Mouse (Mus musculus): ENCODE data around the gene A630001G21Rik. TPM values are rescaled to one million over a fixed set of nuclear protein-coding genes. Genes with fewer than 3 reads are reported as not detected.

Gene A630001G21Rik
- polyA plus RNA-seq, 1 experiment from 2014 or later, result 1.8 TPM

GRCm38 (mm10) chr1:85761665-85762064, 16.8 kb downstream of the A630001G21Rik start:
- ATAC-seq (ENCODE audit: low FRiP score, low TSS enrichment), result no peak
- no peaks in the 10 kb centered on the region for H3K36me3 ChIP-seq (ENCODE audit: control insufficient read depth, insufficient read depth, low read length)

GRCm38 (mm10) chr1:85758969-85759293, 19.5 kb downstream of the A630001G21Rik start:
- peak; percentile 21; the same call in 1 of the 2 replicates for ATAC-seq (ENCODE audit: low FRiP score, low TSS enrichment)
- 23% methylated on average over 1 of the region's 1 CpGs for WGBS

More at GRCm38 (mm10) chr1:85761665-85762064, 16.8 kb downstream of the A630001G21Rik start:
- no peak overlapping the region for H3K9ac ChIP-seq (ENCODE audit: low read depth, low read length)
- no peak overlapping the region for H3K4me3 ChIP-seq (ENCODE audit: low read length)
- H3K4me2 ChIP-seq (replicated peaks; ENCODE audit: low read depth, low read length), result no peak overlapping the region
- 83% methylated on average over 4 of the region's 4 CpGs for WGBS
- H3K27ac ChIP-seq (ENCODE audit: low read depth, low read length), result no peak overlapping the region
- no peaks in the 10 kb centered on the region for H3K27me3 ChIP-seq (ENCODE audit: control insufficient read depth, insufficient read depth, low read length)
- no peaks in the 10 kb centered on the region for H3K9me3 ChIP-seq (ENCODE audit: control insufficient read depth, low read length)
- H3K4me1 ChIP-seq (ENCODE audit: control insufficient read depth, insufficient read depth, low read length), result no peaks in the 10 kb centered on the region

GRCm38 (mm10) chr1:85758231-85758968, 20.0 kb downstream of the A630001G21Rik start:
- peak; percentile 91 for ATAC-seq (ENCODE audit: low FRiP score, low TSS enrichment)
- H3K4me2 ChIP-seq (replicated peaks; ENCODE audit: low read depth, low read length), result no peak overlapping the region
- H3K36me3 ChIP-seq (ENCODE audit: control insufficient read depth, insufficient read depth, low read length), result no peaks in the 10 kb centered on the region
- no peaks in the 10 kb centered on the region for H3K9me3 ChIP-seq (ENCODE audit: control insufficient read depth, low read length)
- no peak overlapping the region for H3K9ac ChIP-seq (ENCODE audit: low read depth, low read length)
- H3K27ac ChIP-seq (ENCODE audit: low read depth, low read length), result peak overlapping the region; percentile 59; the same call in 1 of the 2 replicates
- 30% methylated on average over 14 of the region's 14 CpGs for WGBS
- H3K27me3 ChIP-seq (ENCODE audit: control insufficient read depth, insufficient read depth, low read length), result no peaks in the 10 kb centered on the region
- no peak overlapping the region for H3K4me3 ChIP-seq (ENCODE audit: low read length)
- no peaks in the 10 kb centered on the region for H3K4me1 ChIP-seq (ENCODE audit: control insufficient read depth, insufficient read depth, low read length)

More at GRCm38 (mm10) chr1:85758969-85759293, 19.5 kb downstream of the A630001G21Rik start:
- Histone ChIP-seq H3K4me3 (ENCODE audit: low read length) (no peak overlapping the region), H3K27me3 (ENCODE audit: control insufficient read depth, insufficient read depth, low read length) (no peaks in the 10 kb centered on the region), H3K36me3 (ENCODE audit: control insufficient read depth, insufficient read depth, low read length) (no peaks in the 10 kb centered on the region), H3K9me3 (ENCODE audit: control insufficient read depth, low read length) (no peaks in the 10 kb centered on the region), H3K4me2 (replicated peaks; ENCODE audit: low read depth, low read length) (no peak overlapping the region), H3K4me1 (ENCODE audit: control insufficient read depth, insufficient read depth, low read length) (no peaks in the 10 kb centered on the region), H3K9ac (ENCODE audit: low read depth, low read length) (no peak overlapping the region), H3K27ac (ENCODE audit: low read depth, low read length) (peak overlapping the region; percentile 59; the same call in 1 of the 2 replicates)

GRCm38 (mm10) chr1:85757531-85758230, 20.8 kb downstream of the A630001G21Rik start:
- Histone ChIP-seq H3K27me3 (ENCODE audit: control insufficient read depth, insufficient read depth, low read length) (no peaks in the 10 kb centered on the region), H3K4me1 (ENCODE audit: control insufficient read depth, insufficient read depth, low read length) (no peaks in the 10 kb centered on the region), H3K36me3 (ENCODE audit: control insufficient read depth, insufficient read depth, low read length) (no peaks in the 10 kb centered on the region), H3K4me2 (replicated peaks; ENCODE audit: low read depth, low read length) (no peak overlapping the region), H3K9ac (ENCODE audit: low read depth, low read length) (no peak overlapping the region), H3K9me3 (ENCODE audit: control insufficient read depth, low read length) (no peaks in the 10 kb centered on the region), H3K27ac (ENCODE audit: low read depth, low read length) (no peak overlapping the region), H3K4me3 (ENCODE audit: low read length) (no peak overlapping the region)
- 64% methylated on average over 6 of the region's 6 CpGs for WGBS
- no peak for ATAC-seq (ENCODE audit: low FRiP score, low TSS enrichment)

- WGBS, result 86% methylated on average over 11 of the region's 11 CpGs
- Histone ChIP-seq H3K4me3 (ENCODE audit: low read length) (no peak overlapping the region), H3K9me3 (ENCODE audit: control insufficient read depth, low read length) (no peaks in the 10 kb centered on the region), H3K27me3 (ENCODE audit: control insufficient read depth, insufficient read depth, low read length) (no peaks in the 10 kb centered on the region), H3K4me2 (replicated peaks; ENCODE audit: low read depth, low read length) (no peak overlapping the region), H3K9ac (ENCODE audit: low read depth, low read length) (no peak overlapping the region), H3K27ac (ENCODE audit: low read depth, low read length) (no peak overlapping the region), H3K36me3 (ENCODE audit: control insufficient read depth, insufficient read depth, low read length) (no peaks in the 10 kb centered on the region), H3K4me1 (ENCODE audit: control insufficient read depth, insufficient read depth, low read length) (no peaks in the 10 kb centered on the region)
- 0 out of 2 replicates have a peak, but pooled peaks have one; percentile 26 for ATAC-seq (ENCODE audit: low FRiP score, low TSS enrichment)
These were observed 26.3 kb downstream of the A630001G21Rik start for GRCm38 (mm10) chr1:85751932-85752680.

GRCm38 (mm10) chr1:85751494-85751893, 26.9 kb downstream of the A630001G21Rik start:
- no peaks in the 10 kb centered on the region for H3K36me3 ChIP-seq (ENCODE audit: control insufficient read depth, insufficient read depth, low read length)
- H3K4me2 ChIP-seq (replicated peaks; ENCODE audit: low read depth, low read length), result no peak overlapping the region
- WGBS, result 39% methylated on average over 6 of the region's 6 CpGs
- no peaks in the 10 kb centered on the region for H3K27me3 ChIP-seq (ENCODE audit: control insufficient read depth, insufficient read depth, low read length)
- H3K4me3 ChIP-seq (ENCODE audit: low read length), result no peak overlapping the region
- no peak overlapping the region for H3K9ac ChIP-seq (ENCODE audit: low read depth, low read length)
- H3K9me3 ChIP-seq (ENCODE audit: control insufficient read depth, low read length), result no peaks in the 10 kb centered on the region
- ATAC-seq (ENCODE audit: low FRiP score, low TSS enrichment), result peak; percentile 74
- H3K4me1 ChIP-seq (ENCODE audit: control insufficient read depth, insufficient read depth, low read length), result no peaks in the 10 kb centered on the region
- H3K27ac ChIP-seq (ENCODE audit: low read depth, low read length), result no peak overlapping the region

GRCm38 (mm10) chr1:85750650-85751049, 27.8 kb downstream of the A630001G21Rik start:
- H3K9me3 ChIP-seq (ENCODE audit: control insufficient read depth, low read length), result no peaks in the 10 kb centered on the region
- H3K4me3 ChIP-seq (ENCODE audit: low read length), result no peak overlapping the region
- no peak for ATAC-seq (ENCODE audit: low FRiP score, low TSS enrichment)
- H3K4me1 ChIP-seq (ENCODE audit: control insufficient read depth, insufficient read depth, low read length), result no peaks in the 10 kb centered on the region
- no peak overlapping the region for H3K9ac ChIP-seq (ENCODE audit: low read depth, low read length)
- H3K27me3 ChIP-seq (ENCODE audit: control insufficient read depth, insufficient read depth, low read length), result no peaks in the 10 kb centered on the region
- no peak overlapping the region for H3K27ac ChIP-seq (ENCODE audit: low read depth, low read length)
- WGBS, result 93% methylated on average over 4 of the region's 4 CpGs
- no peaks in the 10 kb centered on the region for H3K36me3 ChIP-seq (ENCODE audit: control insufficient read depth, insufficient read depth, low read length)
- no peak overlapping the region for H3K4me2 ChIP-seq (replicated peaks; ENCODE audit: low read depth, low read length)

- Histone ChIP-seq H3K9ac (ENCODE audit: low read depth, low read length) (no peak overlapping the region), H3K27ac (ENCODE audit: low read depth, low read length) (no peak overlapping the region), H3K4me2 (replicated peaks; ENCODE audit: low read depth, low read length) (no peak overlapping the region), H3K4me1 (ENCODE audit: control insufficient read depth, insufficient read depth, low read length) (no peaks in the 10 kb centered on the region), H3K36me3 (ENCODE audit: control insufficient read depth, insufficient read depth, low read length) (no peaks in the 10 kb centered on the region), H3K9me3 (ENCODE audit: control insufficient read depth, low read length) (no peaks in the 10 kb centered on the region), H3K4me3 (ENCODE audit: low read length) (no peak overlapping the region), H3K27me3 (ENCODE audit: control insufficient read depth, insufficient read depth, low read length) (no peaks in the 10 kb centered on the region)
- no peak for ATAC-seq (ENCODE audit: low FRiP score, low TSS enrichment)
- WGBS, result 95% methylated on average over 2 of the region's 2 CpGs
These were observed 28.6 kb downstream of the A630001G21Rik start for GRCm38 (mm10) chr1:85749829-85750228.
